Mouse (Mus musculus) spleen, embryonic (tissue): ENCODE measurements around the gene Hoxa10.

ENCODE experiments used
- CTCF ChIA-PET: fragments of 350-600 bp; sonication (Branson Sonifier 250); formaldehyde crosslinking; loops from one replicate; lab custom pipeline; 2022; lab: Charles Lee

The Hoxa10 gene

GRCm38 (mm10) chr6:52247766-52248637, 7.3 kb upstream of the Hoxa10 start:
- CTCF ChIA-PET: interaction anchor here (1.5 kb wide), 1 partner anchor 10 kb away, joined by 3 read pairs; no protein-coding TSS in a partner anchor

GRCm38 (mm10) chr6:52246916-52247315, 6.3 kb upstream of the Hoxa10 start:
- CTCF ChIA-PET: interaction anchor here (1.5 kb wide), 1 partner anchor 11 kb away, joined by 3 read pairs; no protein-coding TSS in a partner anchor

- CTCF ChIA-PET: interaction anchor here (0.6 kb wide), 1 partner anchor 16 kb away, joined by 6 read pairs; the partner anchor contains the start of gene Hoxa9
Measured at GRCm38 (mm10) chr6:52246403-52246803, 5.7 kb upstream of the Hoxa10 start.

- CTCF ChIA-PET: interaction anchor here (0.5 to 0.6 kb wide), 3 partner anchors 11 to 655 kb away, joined by 3 read pairs; no protein-coding TSS in a partner anchor
Measured at GRCm38 (mm10) chr6:52245757-52246142, 5.1 kb upstream of the Hoxa10 start, which contains the start of gene Hoxa11. Hoxa11 (minus strand) TSS chr6:52245810.

DNA sequence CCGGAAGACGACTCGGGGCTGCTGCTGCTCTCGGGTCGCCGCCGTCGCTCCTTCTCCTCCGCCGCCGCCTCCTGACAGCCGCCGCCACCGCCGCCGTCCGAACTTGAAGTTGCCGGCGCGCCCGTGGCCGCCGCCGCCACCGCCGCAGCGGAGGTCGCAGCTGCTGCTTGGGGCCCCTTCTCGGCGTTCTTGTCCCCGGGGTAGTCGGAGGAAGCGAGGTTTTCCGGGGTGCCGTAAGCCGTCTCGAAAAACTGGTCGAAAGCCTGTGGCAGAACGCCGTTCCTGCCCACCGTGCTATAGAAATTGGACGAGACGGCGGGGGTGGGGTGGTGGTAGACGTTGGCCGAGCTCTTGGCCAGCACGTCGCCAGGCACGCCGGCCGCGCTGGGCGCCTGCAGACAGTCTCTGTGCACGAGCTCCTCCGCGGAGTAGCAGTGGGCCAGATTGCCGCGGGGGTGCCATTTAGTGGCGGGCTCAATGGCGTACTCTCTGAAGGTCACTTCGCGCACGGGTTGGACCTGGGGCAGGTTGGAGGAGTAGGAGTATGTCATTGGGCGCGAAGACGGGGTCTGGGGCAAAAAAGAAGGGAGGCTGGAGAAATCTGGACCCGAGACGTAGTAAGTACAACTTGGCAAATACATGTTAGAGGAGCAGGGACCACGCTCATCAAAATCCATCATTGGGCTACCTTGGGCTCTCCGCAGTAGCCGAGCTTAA, 4.5 kb upstream of the Hoxa10 start:
- CTCF ChIA-PET: interaction anchor here (0.6 to 0.7 kb wide), 3 partner anchors 11 to 925 kb away, joined by 3 read pairs; no protein-coding TSS in a partner anchor

GRCm38 (mm10) chr6:52244471-52245039, 3.9 kb upstream of the Hoxa10 start:
- CTCF ChIA-PET: interaction anchor here (0.7 kb wide), 3 partner anchors 34 to 1309 kb away, joined by 3 to 11 read pairs (median 3); no protein-coding TSS in a partner anchor

- CTCF ChIA-PET: no interaction called here
Measured at GRCm38 (mm10) chr6:52243681-52244121, 3.0 kb upstream of the Hoxa10 start.

DNA sequence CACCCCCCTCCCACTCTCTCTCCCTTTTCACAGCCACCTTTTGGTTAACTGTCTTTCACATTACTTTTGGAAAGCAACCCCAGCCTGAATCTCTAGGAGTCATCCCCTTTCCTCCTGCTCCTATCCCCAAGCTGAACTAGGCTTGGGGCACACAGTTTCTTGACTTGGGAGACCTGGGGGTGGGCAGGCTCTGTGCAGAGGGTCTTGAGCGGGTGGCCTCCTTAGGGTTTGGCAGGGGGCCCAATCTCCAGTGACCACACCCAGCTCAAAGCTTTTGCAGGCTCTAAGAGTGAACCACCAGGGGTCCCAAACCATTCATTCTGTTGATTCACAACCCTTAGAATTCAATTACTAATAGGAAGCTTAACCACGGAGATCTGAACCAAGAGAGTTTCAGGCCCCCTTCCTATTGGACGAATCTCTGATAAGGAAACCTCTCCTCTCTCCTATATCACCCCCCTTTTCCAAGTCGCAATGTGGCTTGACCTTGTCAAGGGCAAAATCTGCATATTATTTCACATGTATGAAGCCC, 2.2 kb upstream of the Hoxa10 start:
- CTCF ChIA-PET: no interaction called here

DNA sequence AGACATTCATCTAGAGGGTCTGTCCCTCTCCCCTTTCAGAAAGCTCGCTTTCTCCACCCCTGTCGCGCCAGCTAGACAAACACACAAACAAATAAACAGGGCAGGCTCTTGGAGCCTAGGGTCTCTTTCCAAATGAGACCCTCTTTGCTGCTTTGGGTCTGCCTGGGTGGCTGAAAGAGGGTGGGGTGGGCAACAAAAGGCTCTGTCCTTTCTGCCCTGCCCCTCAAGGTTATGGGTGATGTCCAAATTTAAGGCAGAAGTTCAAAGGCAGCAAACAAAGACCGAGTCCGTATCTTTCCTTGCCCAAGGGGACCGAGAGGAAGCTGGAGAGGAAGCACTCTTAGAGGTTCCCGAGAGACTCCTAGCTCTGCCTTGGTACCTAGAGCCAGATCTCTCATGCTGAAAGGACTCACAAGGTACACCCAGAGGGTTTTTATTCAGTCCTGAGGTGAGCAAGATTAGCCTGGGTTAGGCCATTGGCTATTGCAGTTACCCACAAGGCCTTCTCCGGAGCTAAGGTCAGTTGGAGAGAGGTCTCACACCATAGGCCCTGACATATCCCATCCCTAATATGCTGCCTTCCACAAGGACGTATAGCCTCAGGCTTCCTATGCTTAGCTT, 457 bp upstream of the Hoxa10 start:
- CTCF ChIA-PET: interaction anchor here (0.5 to 1.4 kb wide), 7 partner anchors 12 to 1031 kb away, joined by 3 to 5 read pairs (median 3); no protein-coding TSS in a partner anchor

DNA sequence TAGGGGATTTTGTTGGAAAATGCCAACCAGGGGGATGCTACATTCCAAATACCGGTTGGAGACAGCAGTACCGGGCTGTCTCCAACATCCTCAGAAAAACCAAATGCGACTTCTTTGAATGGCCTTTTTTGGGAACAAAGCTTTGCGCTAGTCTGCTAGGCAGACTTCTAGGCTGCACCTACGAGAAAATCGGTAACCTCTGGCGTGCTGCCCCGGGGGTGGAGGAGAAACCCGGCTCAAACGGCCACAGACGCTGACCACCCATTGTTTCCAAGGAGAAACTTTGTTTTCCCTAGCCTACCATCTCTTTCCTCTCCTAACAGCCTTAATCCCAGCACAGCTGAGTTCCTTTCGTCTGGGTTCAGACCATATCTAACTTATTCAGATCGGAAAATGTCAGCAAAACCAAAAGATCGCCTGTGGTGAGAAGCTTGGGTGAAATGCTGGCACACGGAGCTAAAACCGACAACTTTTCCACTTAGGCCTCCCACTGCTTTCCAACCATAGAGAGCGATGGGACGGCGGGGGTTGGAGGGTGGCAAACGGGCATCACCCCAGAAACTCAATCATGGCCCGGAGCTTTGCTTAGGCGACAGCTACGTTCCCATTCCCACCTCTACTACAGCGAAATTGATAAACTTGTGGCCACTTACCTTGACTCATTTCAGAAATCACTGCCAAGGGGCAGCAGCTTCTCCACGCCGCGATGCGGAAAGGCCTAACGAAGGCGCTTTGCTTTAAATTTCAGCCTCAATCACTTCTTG, 847 bp downstream of the Hoxa10 start:
- CTCF ChIA-PET: interaction anchor here (0.6 to 1.4 kb wide), 4 partner anchors 10 to 28 kb away, joined by 3 to 6 read pairs (median 4); no protein-coding TSS in a partner anchor

DNA sequence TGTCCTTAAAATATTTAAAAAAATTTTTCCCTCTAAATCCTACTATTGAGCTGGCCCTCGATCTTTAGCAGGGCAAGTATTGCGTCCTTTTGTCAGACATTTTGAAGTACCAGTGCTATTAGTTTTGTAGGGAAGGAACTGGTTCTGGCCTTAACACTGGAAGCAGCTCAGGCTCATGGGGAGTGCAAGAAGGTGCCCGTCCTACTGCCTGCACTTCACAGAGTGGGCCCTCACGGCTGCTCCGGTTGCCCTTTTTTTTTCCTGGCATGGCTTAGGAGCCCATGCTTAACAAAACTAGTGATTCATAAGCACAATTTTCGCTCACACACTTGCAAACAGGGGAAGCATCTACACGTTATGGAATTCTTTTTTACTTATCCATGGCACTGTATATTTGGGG, 1.7 kb downstream of the Hoxa10 start:
- CTCF ChIA-PET: interaction anchor here (0.6 to 0.7 kb wide), 2 partner anchors 15 kb away, joined by 3 to 4 read pairs; no protein-coding TSS in a partner anchor

GRCm38 (mm10) chr6:52238155-52238545, 2.5 kb downstream of the Hoxa10 start:
- CTCF ChIA-PET: no interaction called here

DNA sequence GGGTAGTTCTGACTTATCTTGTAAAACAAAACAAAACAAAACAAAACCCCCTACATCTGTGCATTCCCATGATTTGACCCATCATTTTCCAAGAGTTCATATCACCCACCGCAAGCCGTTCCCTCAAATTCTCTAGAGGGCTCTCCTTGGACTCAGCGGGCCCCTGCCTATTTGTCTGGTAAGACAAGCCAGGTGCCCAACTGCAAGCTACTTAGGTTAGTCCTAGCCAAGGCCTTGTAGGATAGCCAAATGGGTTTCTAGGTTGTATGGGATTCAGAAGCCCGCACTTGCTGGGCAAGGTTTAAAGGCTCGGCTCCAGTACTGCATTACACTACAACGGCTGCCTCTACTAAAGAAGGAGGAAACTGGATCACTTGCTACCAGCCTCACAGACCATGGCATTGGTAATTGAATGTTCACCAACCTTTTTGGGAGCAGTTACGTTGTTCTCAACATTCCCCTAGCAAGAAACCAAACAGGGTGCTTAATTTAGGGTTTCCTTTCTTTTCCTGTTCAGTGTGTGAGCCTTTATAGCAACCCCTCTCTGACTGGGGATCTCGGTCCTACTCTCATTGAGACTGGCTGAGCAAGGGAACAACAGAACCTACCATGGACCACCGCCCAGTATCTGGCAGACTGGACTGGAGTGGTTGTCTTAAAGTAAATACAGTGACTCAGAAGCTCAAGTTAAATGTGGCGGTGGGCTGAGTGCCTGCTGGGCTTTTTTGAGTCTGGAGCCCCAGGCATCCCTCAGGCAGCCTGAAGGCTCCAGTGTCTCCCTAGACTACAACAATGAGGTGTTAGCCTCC, 3.1 kb downstream of the Hoxa10 start:
- CTCF ChIA-PET: no interaction called here

DNA sequence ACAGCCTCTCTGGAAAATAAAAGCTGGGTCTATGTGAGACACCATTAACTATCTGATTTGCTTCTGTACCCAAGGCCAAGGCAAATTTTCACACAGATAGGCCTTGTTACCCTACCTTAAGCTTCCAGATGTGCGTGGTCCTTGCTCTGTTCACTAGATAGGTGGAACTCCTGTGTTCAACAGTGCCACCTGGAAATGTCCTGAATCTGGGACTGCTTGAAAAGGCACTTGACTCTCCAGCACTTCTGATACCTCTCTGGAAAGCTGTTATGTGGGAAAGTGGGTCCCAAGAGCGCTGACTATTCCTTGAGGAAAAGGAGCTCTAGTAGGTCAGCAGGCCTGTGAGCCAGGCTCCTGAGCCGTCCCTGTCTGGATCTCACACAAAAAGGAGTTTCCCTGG, 3.8 kb downstream of the Hoxa10 start:
- CTCF ChIA-PET: no interaction called here

- CTCF ChIA-PET: no interaction called here
Measured at GRCm38 (mm10) chr6:52235866-52236265, 4.8 kb downstream of the Hoxa10 start.

DNA sequence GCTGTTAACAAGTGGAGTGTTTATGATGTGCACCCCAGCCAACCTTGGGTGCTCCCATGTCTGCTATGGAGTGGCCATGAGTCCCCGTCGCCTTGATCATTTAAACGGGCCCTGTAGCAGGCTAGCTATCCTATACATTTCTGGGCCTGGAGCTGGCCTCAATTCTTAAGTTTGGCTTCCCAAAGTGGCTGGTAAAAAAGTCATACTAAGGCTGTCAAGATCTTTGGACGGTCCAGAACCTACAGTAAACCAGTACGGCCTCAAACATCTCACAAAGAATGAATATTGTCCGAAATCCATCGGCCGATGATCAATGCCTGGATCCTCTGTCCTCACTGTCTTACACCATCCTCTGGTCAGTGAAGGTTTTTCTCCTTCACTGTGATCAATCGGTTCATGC, 5.4 kb downstream of the Hoxa10 start:
- CTCF ChIA-PET: no interaction called here

DNA sequence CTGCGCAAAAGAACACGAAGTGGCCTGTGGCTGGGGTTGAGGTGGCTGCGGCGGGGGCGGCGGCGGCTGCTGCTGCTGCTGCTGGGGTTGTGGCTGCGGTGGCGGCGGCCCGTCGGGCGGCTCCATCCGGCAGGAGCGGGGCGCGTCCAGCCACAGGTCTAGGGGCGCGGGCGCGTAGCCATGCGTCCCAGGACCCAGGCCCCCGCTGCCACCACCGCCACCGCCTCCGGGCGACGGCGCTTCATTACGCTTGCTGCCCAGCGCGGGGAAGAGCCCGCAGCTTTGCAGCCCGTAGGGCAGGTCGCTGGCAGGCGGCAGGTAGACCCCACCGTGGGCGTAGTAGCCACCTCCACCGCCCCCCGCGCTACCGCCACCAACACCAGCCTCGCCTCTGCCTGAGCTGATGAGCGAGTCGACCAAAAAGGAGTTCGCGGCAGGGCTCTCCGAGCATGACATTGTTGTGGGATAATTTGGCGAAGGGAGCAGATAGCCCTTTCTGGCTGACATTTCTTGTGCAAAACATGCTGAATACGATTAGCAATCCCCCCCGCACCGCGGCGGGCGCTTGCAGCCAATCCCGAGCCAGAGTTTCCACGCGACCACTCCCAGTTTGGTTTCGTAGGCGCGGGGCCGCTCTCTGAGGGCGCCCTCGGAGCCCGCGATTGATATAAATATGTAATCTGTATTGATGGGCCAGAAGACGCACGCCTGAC, 6.1 kb downstream of the Hoxa10 start:
- CTCF ChIA-PET: interaction anchor here (0.5 to 0.9 kb wide), 2 partner anchors 14 to 55 kb away, joined by 3 to 11 read pairs; no protein-coding TSS in a partner anchor
